ENCODE assay signal across 10 mouse cellular contexts in genomic region chr5:75150341-75150981, GRCm38 (mm10). TPM values are rescaled to one million over a fixed set of nuclear protein-coding genes. Genes with fewer than 3 reads are reported as not detected.
DNase-seq lines count a peak whose midpoint lies in the region; ATAC-seq and TF ChIP-seq lines count a peak whose summit lies in the region.
"Had no signal": no experiment of that assay in that cellular context is flagged by ENCODE, and none has a peak within 500 bp of the region (broad histone marks: within the 10 kb centered on the region; RNA-seq: fewer than 3 reads in every experiment).

No protein-coding gene starts in this region.

- no peaks in the 10 kb centered on the region for H3K36me3 ChIP-seq in liver, embryonic 11.5 days (ENCODE audit: control insufficient read depth, insufficient read depth, low read length)
- no peaks in the 10 kb centered on the region for H3K36me3 ChIP-seq in hindbrain, embryonic 15.5 days
- no peaks in the 10 kb centered on the region for H3K36me3 ChIP-seq in neural tube, embryonic 15.5 days
- H3K36me3 ChIP-seq: G1E had no signal

- peak; percentile 45; the same call in 1 of the 2 replicates for TF ChIP-seq POLR2A in embryonic fibroblast, embryonic 13.5 days (IDR thresholded peaks at IDR 0.05; ENCODE audit: low read depth, low read length)

- no peak overlapping the region for H3K9ac ChIP-seq in liver, embryonic 11.5 days (ENCODE audit: low read depth, low read length)
- H3K9ac ChIP-seq in hindbrain, embryonic 15.5 days, result no peak overlapping the region
- no peak overlapping the region for H3K9ac ChIP-seq in neural tube, embryonic 15.5 days (replicated peaks)
- H3K9ac ChIP-seq: liver, embryonic 14.5 days had no signal

- 2% methylated on average over 23 of the region's 23 CpGs for WGBS in liver, embryonic 11.5 days
- WGBS in hindbrain, embryonic 15.5 days, result under 1% methylated on average over 23 of the region's 23 CpGs
- 1% methylated on average over 23 of the region's 23 CpGs for WGBS in neural tube, embryonic 15.5 days

- no peak for ATAC-seq in liver, embryonic 11.5 days (replicated peaks; ENCODE audit: low FRiP score)
- ATAC-seq in hindbrain, embryonic 15.5 days (ENCODE audit: low FRiP score, low read depth), result no peak
- ATAC-seq in neural tube, embryonic 15.5 days (ENCODE audit: low FRiP score), result no peak; the same call in 1 of the 2 replicates

- intact Hi-C loops in left cerebral cortex, postnatal 4 days (cut with DNase I), result loop anchor here (5.0 kb wide), 3 partner anchors 188 to 1388 kb away; no protein-coding TSS in a partner anchor

- no peaks in the 10 kb centered on the region for H3K9me3 ChIP-seq in liver, embryonic 11.5 days (ENCODE audit: control insufficient read depth, low read length)
- H3K9me3 ChIP-seq in hindbrain, embryonic 15.5 days, result no peaks in the 10 kb centered on the region
- H3K9me3 ChIP-seq in neural tube, embryonic 15.5 days (replicated peaks), result no peaks in the 10 kb centered on the region
- H3K9me3 ChIP-seq: G1E had no signal

- H3K27ac ChIP-seq in liver, embryonic 11.5 days (ENCODE audit: low read depth, low read length), result no peak overlapping the region
- peak overlapping the region; percentile 68 for H3K27ac ChIP-seq in embryonic fibroblast, embryonic 13.5 days (ENCODE audit: insufficient read depth, low read length)
- H3K27ac ChIP-seq in hindbrain, embryonic 15.5 days (replicated peaks), result no peak overlapping the region
- no peak overlapping the region for H3K27ac ChIP-seq in neural tube, embryonic 15.5 days (replicated peaks)
- H3K27ac ChIP-seq: liver, embryonic 14.5 days had no signal

- no peak for TF ChIP-seq CTCF in embryonic fibroblast, embryonic 13.5 days (IDR thresholded peaks at IDR 0.05; ENCODE audit: borderline replicate concordance, insufficient read depth, low read length)

- H3K4me2 ChIP-seq in liver, embryonic 11.5 days, result peak overlapping the region; percentile 52
- H3K4me2 ChIP-seq in hindbrain, embryonic 15.5 days, result peak overlapping the region; percentile 40
- peak overlapping the region; percentile 32 for H3K4me2 ChIP-seq in neural tube, embryonic 15.5 days

- no peak overlapping the region for H3K4me3 ChIP-seq in liver, embryonic 11.5 days (ENCODE audit: low read depth, low read length)
- H3K4me3 ChIP-seq in embryonic fibroblast, embryonic 13.5 days (ENCODE audit: insufficient read depth, low read length), result no peak overlapping the region
- H3K4me3 ChIP-seq in hindbrain, embryonic 15.5 days, result peak overlapping the region; percentile 18; the same call in 1 of the 2 replicates
- 0 out of 2 replicates have a peak overlapping the region, but pooled peaks have one; percentile 24 for H3K4me3 ChIP-seq in neural tube, embryonic 15.5 days (replicated peaks)

- no peaks in the 10 kb centered on the region; the same call in none of the 2 replicates for H3K4me1 ChIP-seq in liver, embryonic 11.5 days (replicated peaks; ENCODE audit: control insufficient read depth, insufficient read depth, low read length)
- H3K4me1 ChIP-seq in embryonic fibroblast, embryonic 13.5 days (ENCODE audit: control insufficient read depth, insufficient read depth, low read length), result no peaks in the 10 kb centered on the region
- peaks cover 41% of the 10 kb centered on the region for H3K4me1 ChIP-seq in hindbrain, embryonic 15.5 days (replicated peaks)
- peaks cover 53% of the 10 kb centered on the region for H3K4me1 ChIP-seq in neural tube, embryonic 15.5 days

- no peak for DNase-seq in liver, embryonic 11.5 days (ENCODE audit: low spot score)
- DNase-seq in liver, result no peak
- no peak for DNase-seq in urinary bladder, postnatal 36 days (ENCODE audit: low spot score in 2 of 2)
- no peak for DNase-seq in left cerebral cortex, postnatal 4 days
- no peak for DNase-seq in cerebellum, adult 9-11 months

- H3K27me3 ChIP-seq in liver, embryonic 11.5 days (replicated peaks; ENCODE audit: control insufficient read depth, insufficient read depth, low read length), result peaks cover 94% of the 10 kb centered on the region
- H3K27me3 ChIP-seq in hindbrain, embryonic 15.5 days, result peaks cover 54% of the 10 kb centered on the region
- peaks cover 87% of the 10 kb centered on the region for H3K27me3 ChIP-seq in neural tube, embryonic 15.5 days (replicated peaks)

RNA-seq across cellular contexts. Expression of gene Pdgfra, which starts 1.6 kb away (rescaled TPM):
- 21.9 and 29.4 TPM in 2 replicates for polyA plus RNA-seq in liver, embryonic 11.5 days (2014; fragmentation: Nextera tagmentation; extraction: Ambion mirVana)
- polyA plus RNA-seq in embryonic fibroblast, embryonic 13.5 days (2011; ENCODE audit: insufficient read length, low read depth, missing spikeins), result 57.3 and 115 TPM in 2 replicates
- polyA plus RNA-seq in hindbrain, embryonic 15.5 days (2015; fragmentation: Nextera tagmentation; extraction: Ambion mirVana), result 17.1 and 17.4 TPM in 2 replicates
- 16.0 and 18.9 TPM in 2 replicates for polyA plus RNA-seq in neural tube, embryonic 15.5 days (2015; fragmentation: Nextera tagmentation; extraction: Ambion mirVana)
- 10 to 100 TPM; 61.5 to 68.4 TPM for total RNA-seq in left cerebral cortex, postnatal 4 days (2021)
- polyA plus RNA-seq: G1E had no signal

Comparison
In these comparisons a context has a peak if more than half of its experiments do, and no peak if none do; other contexts are left out.
1. H3K4me3 ChIP-seq: peak in hindbrain, embryonic 15.5 days (single experiment) and neural tube, embryonic 15.5 days (single experiment); none in liver, embryonic 11.5 days (single experiment) and embryonic fibroblast, embryonic 13.5 days (single experiment).
2. Peak in every context shown above with its lines, with median percentiles within 50 percentile points of each other: H3K4me2 ChIP-seq.